Mouse (Mus musculus) gastrocnemius, postnatal 36 days (tissue): ENCODE measurements around the gene Farp1. TPM values are rescaled to one million over a fixed set of nuclear protein-coding genes. Genes with fewer than 3 reads are reported as not detected.

Experiments
- DNase-seq, 2 experiments: peaks; one replicate each; pipeline ENCODE4 v3.0.0; 2022
- intact Hi-C: fragments of 180-260 bp; cut with DNase I; formaldehyde crosslinking; loops from one replicate; pipeline ENCODE4 v1.15.1; 2025
- total RNA-seq, 2 experiments: library from RNA; stranded (reverse); gene quantifications; 2 replicates each; pipeline ENCODE4 v1.2.3; 2021

The Farp1 gene
- total RNA-seq, 2 experiments from 2014 or later = 4.2 to 6.0 TPM

DNA sequence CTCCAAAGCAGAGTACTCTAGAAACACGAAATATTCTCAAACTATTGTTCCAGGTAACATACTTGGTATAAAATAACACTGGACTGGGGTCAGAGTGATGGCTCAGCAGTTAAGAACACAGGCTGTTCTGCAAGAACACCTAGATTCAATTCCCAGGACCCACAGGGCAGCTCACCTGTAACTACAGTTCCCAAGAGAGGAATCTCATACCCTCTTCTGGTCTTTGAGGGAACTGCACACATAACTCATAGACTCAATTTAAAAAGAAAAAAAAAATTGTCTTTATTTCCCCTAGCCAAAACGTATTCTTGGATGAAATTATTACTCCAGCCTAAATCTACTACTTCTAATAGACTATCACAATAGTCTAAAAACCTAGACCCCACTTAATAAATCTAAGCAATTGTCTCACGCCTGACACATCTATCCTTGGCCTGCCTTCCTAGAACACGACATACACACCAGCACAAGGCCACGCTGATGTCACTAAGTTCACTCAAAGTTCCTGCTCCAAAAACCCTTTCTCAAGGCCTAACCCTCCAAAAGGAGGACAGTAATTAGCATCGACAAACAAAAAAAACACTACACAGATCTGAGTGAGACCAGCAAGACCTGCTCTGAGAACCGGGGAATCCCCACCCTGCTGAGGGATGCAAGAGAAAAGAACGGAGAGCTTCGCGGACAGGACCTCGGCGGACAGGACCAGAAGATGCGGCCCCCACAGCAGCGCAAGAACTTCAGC, 250.6 kb downstream of the Farp1 start:
- intact Hi-C loops = no loop called here
- no peak for DNase-seq

- DNase-seq = no peak
- intact Hi-C loops = no loop called here
Observed at GRCm38 (mm10) chr14:121291881-121292280, 256.9 kb downstream of the Farp1 start.

DNA sequence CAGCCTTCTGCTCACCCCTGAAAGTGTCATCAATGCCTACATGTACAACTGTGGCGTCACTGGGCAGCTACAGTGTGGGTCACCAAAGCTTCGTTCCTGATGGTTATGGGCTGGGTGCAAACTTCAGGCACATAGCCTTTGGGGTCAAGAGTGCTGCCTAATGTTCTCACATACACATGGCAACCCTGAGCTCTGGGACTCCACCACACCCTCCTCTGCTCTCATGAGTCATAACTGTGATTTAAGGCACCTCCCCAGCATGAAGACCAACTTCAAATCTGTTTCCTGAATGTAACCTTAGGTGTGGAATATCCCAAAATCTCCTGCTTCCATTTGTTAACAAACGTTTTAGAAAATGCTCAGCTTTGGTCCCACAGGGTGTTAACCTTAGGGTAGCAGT, 257.4 kb downstream of the Farp1 start:
- no peak for DNase-seq
- intact Hi-C loops = no loop called here

DNA sequence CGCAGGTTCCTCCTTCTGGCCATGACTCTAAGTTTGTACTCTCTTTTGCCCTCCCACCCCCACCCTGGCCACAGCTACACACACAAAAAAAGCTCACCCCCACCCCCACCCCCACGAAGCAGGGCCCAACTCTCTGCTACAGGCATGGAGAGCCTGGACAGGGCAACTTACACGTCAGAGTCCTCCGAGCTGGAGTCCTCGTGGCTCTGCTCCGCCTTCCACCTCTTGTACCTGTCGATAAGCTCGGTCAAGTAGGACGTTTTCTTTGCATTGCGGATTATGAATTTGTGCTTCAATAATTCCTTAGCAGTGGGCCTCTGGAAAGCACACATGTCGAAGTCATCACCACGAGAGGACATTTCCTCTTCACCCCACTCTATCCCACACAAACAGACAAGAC, 259.5 kb downstream of the Farp1 start:
- DNase-seq = no peak
- intact Hi-C loops = no loop called here

- DNase-seq = no peak
- intact Hi-C loops = loop anchor here (5.0 kb wide), 2 partner anchors 45 to 85 kb away; partner anchors contain the start of gene Stk24
Observed at GRCm38 (mm10) chr14:121297103-121297502, 262.1 kb downstream of the Farp1 start.

DNA sequence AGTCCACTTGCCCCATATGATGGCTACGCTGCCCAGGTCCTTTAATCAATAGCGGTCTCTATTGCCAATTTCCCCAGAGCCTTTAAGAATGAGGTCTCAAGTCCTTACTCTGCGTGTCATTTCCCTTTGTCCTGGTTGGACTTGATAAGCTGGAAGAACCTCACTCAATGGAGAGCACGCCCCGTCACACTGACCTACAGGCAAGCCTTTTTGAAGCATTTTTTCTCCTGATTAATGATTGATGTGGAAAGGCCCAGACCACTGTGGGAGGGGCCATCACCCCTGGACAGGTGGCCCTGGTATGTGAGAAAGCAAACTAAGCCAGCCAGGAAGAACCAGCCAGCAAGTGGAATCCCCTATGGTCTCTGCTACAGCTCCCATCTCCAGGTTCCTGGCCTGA, 263.5 kb downstream of the Farp1 start:
- no peak for DNase-seq
- intact Hi-C loops = loop anchor here (5.0 kb wide), 2 partner anchors 44 to 84 kb away; partner anchors contain the start of gene Stk24

GRCm38 (mm10) chr14:121299093-121299492, 264.1 kb downstream of the Farp1 start:
- intact Hi-C loops = loop anchor here (5.0 kb wide), 2 partner anchors 43 to 83 kb away; partner anchors contain the start of gene Stk24

DNA sequence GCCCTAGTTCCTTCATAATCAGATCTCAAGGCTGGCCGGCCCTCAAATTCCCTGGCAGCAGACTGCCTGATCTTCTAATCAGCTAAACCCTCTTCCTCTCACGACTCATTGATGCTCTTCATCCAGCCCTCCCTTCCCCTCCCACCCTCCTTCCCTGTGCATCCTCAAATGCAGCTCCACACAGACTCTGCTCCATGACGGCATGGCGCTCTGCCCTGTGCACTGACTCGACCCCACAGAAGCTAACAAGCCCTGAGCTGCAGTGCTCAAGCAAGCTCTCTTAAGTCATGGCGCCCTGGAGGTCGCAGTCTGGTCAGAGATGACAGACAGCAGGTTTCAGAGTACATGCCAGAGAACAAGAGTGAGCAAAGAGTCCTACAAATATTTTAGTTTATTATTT, 269.5 kb downstream of the Farp1 start:
- intact Hi-C loops = no loop called here
- no peak for DNase-seq

More at GRCm38 (mm10) chr14:121299093-121299492, 264.1 kb downstream of the Farp1 start:
- DNase-seq = no peak

GRCm38 (mm10) chr14:121305316-121306064, 270.5 kb downstream of the Farp1 start:
- intact Hi-C loops = no loop called here

DNA sequence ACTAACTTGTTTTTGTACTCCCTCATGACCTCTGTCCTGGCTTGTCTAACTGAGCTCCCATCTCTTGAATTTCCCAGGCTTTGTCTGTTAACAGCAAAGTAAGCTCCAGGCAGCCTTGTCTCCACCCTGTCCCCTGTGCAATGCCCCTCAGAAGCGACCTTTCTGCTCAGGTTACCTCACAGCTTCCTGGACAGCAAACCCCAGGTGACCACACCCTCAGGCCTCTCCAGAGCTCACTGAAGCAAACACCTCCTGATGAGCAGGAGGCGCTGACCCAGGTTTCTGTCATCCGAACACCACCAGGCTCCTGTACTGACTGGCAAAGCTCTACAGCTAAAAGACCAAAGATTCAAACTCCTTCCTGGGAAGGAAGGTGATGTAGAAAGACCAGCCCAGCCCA, 274.9 kb downstream of the Farp1 start:
- intact Hi-C loops = no loop called here
- no peak for DNase-seq

More at GRCm38 (mm10) chr14:121305316-121306064, 270.5 kb downstream of the Farp1 start:
- DNase-seq = no peak

GRCm38 (mm10) chr14:121310325-121311080, 275.5 kb downstream of the Farp1 start:
- DNase-seq = no peak
- intact Hi-C loops = no loop called here

DNA sequence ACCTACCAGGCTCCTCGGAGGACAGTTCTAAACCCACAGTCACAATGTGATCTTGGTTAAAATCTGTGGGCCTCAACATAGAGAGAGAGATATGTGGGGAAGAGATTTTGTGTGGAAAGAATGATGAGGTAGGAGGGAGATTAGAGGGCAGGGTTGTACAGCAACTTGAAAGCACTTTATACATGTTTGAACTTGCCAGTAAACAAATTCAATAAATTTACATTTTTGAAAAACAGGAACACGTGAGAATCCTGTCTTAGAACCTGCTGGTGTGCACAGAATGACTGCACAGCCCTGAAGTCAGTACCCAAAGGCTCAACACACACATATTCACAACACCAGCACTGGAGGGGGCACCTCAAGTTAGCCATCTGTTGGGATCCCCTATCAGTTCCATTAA, 276.1 kb downstream of the Farp1 start:
- no peak for DNase-seq
- intact Hi-C loops = no loop called here

GRCm38 (mm10) chr14:121313283-121313682, 278.3 kb downstream of the Farp1 start:
- intact Hi-C loops = no loop called here
- no peak for DNase-seq

DNA sequence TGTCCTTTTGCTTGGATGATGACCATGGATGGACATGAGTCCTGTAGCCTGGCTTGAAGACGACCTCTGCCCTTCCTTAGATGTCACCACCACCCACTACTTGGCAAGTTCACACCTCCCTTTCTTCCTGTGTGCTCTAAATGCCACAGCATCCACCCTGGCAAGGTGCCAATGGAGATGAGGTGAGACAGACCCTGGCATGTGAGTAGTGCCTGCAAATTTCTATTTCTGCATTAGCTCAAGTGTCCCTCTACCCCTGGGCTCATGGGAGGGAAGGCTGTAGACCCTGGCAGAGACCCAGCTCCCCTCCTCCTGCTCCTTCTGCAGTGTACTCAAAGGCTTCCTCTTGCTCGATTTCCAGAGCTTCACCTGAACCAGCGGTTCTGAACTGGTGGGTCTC, 279.9 kb downstream of the Farp1 start:
- DNase-seq = no peak
- intact Hi-C loops = no loop called here

GRCm38 (mm10) chr14:121316136-121316535, 281.1 kb downstream of the Farp1 start:
- intact Hi-C loops = no loop called here
- DNase-seq = no peak

DNA sequence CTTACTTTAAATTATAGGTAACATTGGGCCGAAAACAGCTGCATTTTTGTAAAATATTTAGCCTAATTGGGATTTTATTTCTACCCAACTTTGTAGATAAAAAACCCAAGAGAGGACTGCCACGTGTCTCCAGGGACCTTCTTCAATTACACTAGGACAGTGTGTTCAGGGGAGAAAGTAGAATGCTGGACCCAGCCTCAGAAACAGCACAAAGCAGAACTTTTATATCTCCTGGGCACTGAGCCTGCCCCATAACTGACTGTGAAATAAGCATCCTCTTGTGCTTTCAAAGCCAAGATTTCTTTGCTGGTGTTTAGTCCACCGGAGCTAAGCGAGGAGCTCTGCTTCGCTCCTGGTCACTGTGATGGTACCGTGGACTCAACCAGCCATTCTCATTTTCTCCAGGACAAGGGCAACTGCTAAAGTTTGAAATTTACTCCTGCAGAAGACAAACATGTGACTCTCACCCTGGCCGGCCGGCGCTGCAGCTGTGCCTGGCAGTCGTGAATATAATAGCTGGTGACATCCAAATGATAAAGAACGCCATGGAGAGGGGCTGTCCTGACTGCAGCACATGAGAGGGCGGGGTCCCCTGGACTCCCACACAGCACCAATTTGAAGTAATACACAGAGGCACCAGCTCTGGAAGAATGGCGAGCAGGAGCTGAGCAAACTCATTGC, 281.8 kb downstream of the Farp1 start:
- intact Hi-C loops = no loop called here

GRCm38 (mm10) chr14:121317312-121317671, 282.3 kb downstream of the Farp1 start:
- intact Hi-C loops = no loop called here
- DNase-seq = no peak

More for the DNA sequence above, 281.8 kb downstream of the Farp1 start:
- DNase-seq = no peak

- DNase-seq = no peak
- intact Hi-C loops = no loop called here
Observed at GRCm38 (mm10) chr14:121318382-121318781, 283.4 kb downstream of the Farp1 start.

DNA sequence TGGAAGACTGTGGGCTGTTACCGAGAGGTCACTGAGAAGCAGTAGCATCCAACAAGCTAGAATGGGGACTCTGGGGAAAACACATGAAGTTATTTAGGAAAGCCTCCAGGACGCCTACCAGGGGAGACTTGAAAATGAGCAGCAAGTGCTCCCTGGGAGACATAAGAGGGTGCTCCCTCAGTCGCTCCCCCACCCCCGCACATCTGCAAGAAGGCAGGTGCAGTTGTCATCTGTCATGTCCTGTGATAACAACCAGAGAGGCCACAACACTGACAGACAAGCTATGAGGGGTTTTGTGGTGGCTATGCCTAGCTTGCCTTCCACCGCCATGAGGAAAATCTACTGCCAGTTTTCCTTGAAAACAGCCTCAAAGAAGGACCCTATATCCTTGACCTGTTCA, 287.1 kb downstream of the Farp1 start:
- intact Hi-C loops = no loop called here
- no peak for DNase-seq

- intact Hi-C loops = no loop called here
- DNase-seq = no peak
Observed at GRCm38 (mm10) chr14:121322641-121323040, 287.6 kb downstream of the Farp1 start.
